ENCODE assay signal across 19 mouse cellular contexts in the genomic region with DNA sequence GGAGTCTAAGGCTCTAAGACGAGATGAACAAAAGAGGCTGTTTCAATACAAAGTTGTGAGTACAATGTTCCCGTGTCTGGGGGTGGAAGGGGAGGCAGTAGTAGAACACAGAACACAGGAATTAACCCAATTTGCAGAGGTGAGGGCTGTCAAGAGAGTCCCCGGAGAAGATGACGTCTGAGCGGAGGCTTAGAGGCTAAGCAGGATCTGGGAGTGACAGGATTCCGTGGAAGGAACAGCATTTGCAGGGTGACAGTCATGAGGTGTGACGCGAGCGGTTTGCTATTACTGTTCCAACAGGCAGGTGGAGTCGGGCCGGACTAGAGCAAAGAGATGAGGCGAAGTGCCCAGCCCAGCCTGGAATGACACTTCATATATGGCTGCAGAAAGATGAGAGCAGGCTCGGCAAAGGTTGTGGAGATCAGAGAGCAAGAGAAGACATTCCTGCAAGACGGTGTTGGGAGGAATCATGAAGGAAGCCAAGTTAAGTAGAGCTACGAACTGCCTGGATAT.
DNase-seq lines count a peak whose midpoint lies in the region; ATAC-seq and TF ChIP-seq lines count a peak whose summit lies in the region.
"Had no signal": no experiment of that assay in that cellular context is flagged by ENCODE, and none has a peak within 500 bp of the region (broad histone marks: within the 10 kb centered on the region; RNA-seq: fewer than 3 reads in every experiment).

No protein-coding gene starts in this region.

- H3K27ac ChIP-seq in forebrain, embryonic 16.5 days (ENCODE audit: low read length), result no peak overlapping the region
- H3K27ac ChIP-seq in forebrain, embryonic 15.5 days (replicated peaks), result no peak overlapping the region
- H3K27ac ChIP-seq in lung, postnatal 0 days (ENCODE audit: low read length), result no peak overlapping the region
- H3K27ac ChIP-seq: embryonic facial prominence, embryonic 13.5 days; forebrain, embryonic 13.5 days; heart, embryonic 10.5 days; hindbrain, embryonic 12.5 days had no signal

- no peaks in the 10 kb centered on the region for H3K36me3 ChIP-seq in forebrain, embryonic 16.5 days (ENCODE audit: control insufficient read depth, insufficient read depth)
- H3K36me3 ChIP-seq in forebrain, embryonic 15.5 days, result no peaks in the 10 kb centered on the region
- H3K36me3 ChIP-seq in lung, postnatal 0 days (ENCODE audit: insufficient read depth, low read length), result no peaks in the 10 kb centered on the region
- H3K36me3 ChIP-seq: embryonic facial prominence, embryonic 13.5 days; G1E; heart, embryonic 10.5 days; hindbrain, embryonic 12.5 days had no signal

- H3K9me3 ChIP-seq in forebrain, embryonic 16.5 days (ENCODE audit: control insufficient read depth, low read length), result no peaks in the 10 kb centered on the region
- no peaks in the 10 kb centered on the region for H3K9me3 ChIP-seq in forebrain, embryonic 15.5 days
- no peaks in the 10 kb centered on the region for H3K9me3 ChIP-seq in lung, postnatal 0 days (ENCODE audit: low read length)
- H3K9me3 ChIP-seq: embryonic facial prominence, embryonic 13.5 days; forebrain, embryonic 13.5 days; heart, embryonic 10.5 days; hindbrain, embryonic 12.5 days had no signal

- no peak overlapping the region for H3K4me2 ChIP-seq in forebrain, embryonic 16.5 days (ENCODE audit: low read length)
- no peak overlapping the region for H3K4me2 ChIP-seq in forebrain, embryonic 15.5 days (replicated peaks)
- H3K4me2 ChIP-seq in lung, postnatal 0 days (replicated peaks; ENCODE audit: low read depth, low read length), result no peak overlapping the region
- H3K4me2 ChIP-seq: embryonic facial prominence, embryonic 13.5 days; forebrain, embryonic 13.5 days; hindbrain, embryonic 12.5 days had no signal

- 70% methylated on average over 15 of the region's 15 CpGs for WGBS in forebrain, embryonic 16.5 days
- 73% methylated on average over 15 of the region's 15 CpGs for WGBS in forebrain, embryonic 15.5 days
- WGBS in lung, postnatal 0 days, result 64% methylated on average over 15 of the region's 15 CpGs

- H3K4me3 ChIP-seq in forebrain, embryonic 16.5 days (replicated peaks; ENCODE audit: low read length), result no peak overlapping the region
- H3K4me3 ChIP-seq in forebrain, embryonic 15.5 days, result no peak overlapping the region
- no peak overlapping the region for H3K4me3 ChIP-seq in lung, postnatal 0 days (ENCODE audit: low read depth, low read length)
- H3K4me3 ChIP-seq: embryonic facial prominence, embryonic 13.5 days; forebrain, embryonic 13.5 days; heart, embryonic 10.5 days; hindbrain, embryonic 12.5 days had no signal

- H3K27me3 ChIP-seq in forebrain, embryonic 16.5 days (replicated peaks; ENCODE audit: control insufficient read depth, insufficient read depth, low read length), result no peaks in the 10 kb centered on the region
- H3K27me3 ChIP-seq in forebrain, embryonic 15.5 days, result no peaks in the 10 kb centered on the region
- H3K27me3 ChIP-seq in lung, postnatal 0 days (replicated peaks; ENCODE audit: insufficient read depth, low read length), result no peaks in the 10 kb centered on the region
- H3K27me3 ChIP-seq: forebrain, embryonic 13.5 days; hindbrain, embryonic 12.5 days had no signal

- H3K9ac ChIP-seq in forebrain, embryonic 16.5 days (replicated peaks; ENCODE audit: low read depth, low read length), result no peak overlapping the region
- H3K9ac ChIP-seq in forebrain, embryonic 15.5 days (replicated peaks), result no peak overlapping the region
- no peak overlapping the region for H3K9ac ChIP-seq in lung, postnatal 0 days (replicated peaks; ENCODE audit: low read depth)
- H3K9ac ChIP-seq: embryonic facial prominence, embryonic 13.5 days; forebrain, embryonic 13.5 days; hindbrain, embryonic 12.5 days had no signal

- no peak for TF ChIP-seq EP300 in lung, postnatal 0 days (IDR thresholded peaks at IDR 0.05)

- peaks cover 2% of the 10 kb centered on the region; the same call in 1 of the 2 replicates for H3K4me1 ChIP-seq in forebrain, embryonic 16.5 days (replicated peaks; ENCODE audit: control insufficient read depth, insufficient read depth, low read length)
- no peaks in the 10 kb centered on the region for H3K4me1 ChIP-seq in forebrain, embryonic 15.5 days
- H3K4me1 ChIP-seq in lung, postnatal 0 days (ENCODE audit: insufficient read depth, low read depth, low read length), result no peaks in the 10 kb centered on the region

- ATAC-seq in forebrain, embryonic 16.5 days, result peak; percentile 31
- no peak for ATAC-seq in forebrain, embryonic 15.5 days (replicated peaks)
- no peak for ATAC-seq in lung, postnatal 0 days
- ATAC-seq: forebrain, embryonic 13.5 days; intestine, embryonic 16.5 days had no signal

- DNase-seq in lung, postnatal 0 days (ENCODE audit: low spot score), result no peak
- DNase-seq in lung, postnatal 14 days, result no peak
- peak; percentile 73 for DNase-seq in brain, adult 2 months (ENCODE audit: low read depth, low spot score)
- DNase-seq in thymus, postnatal 14 days, result no peak
- DNase-seq: adrenal gland, adult 8-10 months; adrenal gland, postnatal 36 days; cerebellum, adult 11-12 months; gastrocnemius, postnatal 10 days; heart, adult 18-20 months; heart, postnatal 10 days; heart, postnatal 4 days had no signal

- peak; percentile 23; the same call in 1 of the 2 replicates for TF ChIP-seq CTCF in lung, postnatal 0 days (IDR thresholded peaks at IDR 0.05)
